Mouse (Mus musculus) midbrain, embryonic 10.5 days (tissue): ENCODE measurements around the gene Ccdc142. TPM values are rescaled to one million over a fixed set of nuclear protein-coding genes. Genes with fewer than 3 reads are reported as not detected.
A peak's percentile ranks its signal among the peaks of the same experiment; 100 is the strongest.

Experiments used
- DNase-seq: peaks from one replicate; pipeline ENCODE4 v3.0.0-alpha.2; 2017; ENCODE audit warnings: low spot score
- H3K27ac ChIP-seq: fragments of 300-500 bp; sonication (generic); replicated peaks from 2 replicates; pipeline ENCODE4 v1.5.1; 2016; ENCODE audit warnings: mild to moderate bottlenecking
- H3K27me3 ChIP-seq: fragments of 300-500 bp; sonication (generic); 2 replicates; pipeline ENCODE4 v1.6.1; 2016; ENCODE audit warnings: low read depth, mild to moderate bottlenecking; ENCODE audit not compliant: poor library complexity, severe bottlenecking
- H3K36me3 ChIP-seq: fragments of 300-500 bp; sonication (generic); 2 replicates; pipeline ENCODE4 v1.6.1; 2016; ENCODE audit warnings: mild to moderate bottlenecking, moderate library complexity
- H3K4me1 ChIP-seq: fragments of 300-500 bp; sonication (generic); 2 replicates; pipeline ENCODE4 v1.6.1; 2016
- H3K4me3 ChIP-seq: fragments of 300-500 bp; sonication (generic); 2 replicates; pipeline ENCODE4 v1.5.1; 2016; ENCODE audit warnings: mild to moderate bottlenecking, moderate library complexity
- H3K9me3 ChIP-seq: fragments of 300-500 bp; sonication (generic); replicated peaks from 2 replicates; pipeline ENCODE4 v1.6.1; 2016; ENCODE audit warnings: mild to moderate bottlenecking
- WGBS: fragments of 180-500 bp; shearing (Covaris S2); methylation state at CpG from one replicate; pipeline ENCODE4 v1.1.7; 2016; 5-methylcytosine and 5-hydroxymethylcytosine counted together
- polyA plus RNA-seq: library from polyadenylated mRNA; unstranded; fragments of >200 nt; fragmentation: Nextera tagmentation; extraction: Ambion mirVana; gene quantifications from 2 replicates; pipeline ENCODE4 v1.2.1, GENCODE M21; 2016

Ccdc142 gene
- polyA plus RNA-seq, 1 experiment from 2014 or later: 2.0 TPM

- Histone ChIP-seq H3K4me1 (peaks cover 62% of the 10 kb centered on the region), H3K27me3 (peaks cover 14% of the 10 kb centered on the region), H3K4me3 (peak overlapping the region; percentile 54), H3K36me3 (peaks cover 17% of the 10 kb centered on the region), H3K27ac (peak overlapping the region; percentile 79), H3K9me3 (no peaks in the 10 kb centered on the region)
- no peak for DNase-seq
- WGBS: 29% methylated on average over 4 of the region's 4 CpGs
These were observed 40.2 kb downstream of the Ccdc142 start for GRCm38 (mm10) chr6:83141636-83142035.

- peaks cover 14% of the 10 kb centered on the region for H3K27me3 ChIP-seq
- no peaks in the 10 kb centered on the region for H3K9me3 ChIP-seq
- WGBS: under 1% methylated on average over 41 of the region's 41 CpGs
- H3K4me3 ChIP-seq: peak overlapping the region; percentile 54
- DNase-seq: peak; percentile 39
- peak overlapping the region; percentile 79 for H3K27ac ChIP-seq
- H3K36me3 ChIP-seq: peaks cover 24% of the 10 kb centered on the region
- peaks cover 61% of the 10 kb centered on the region for H3K4me1 ChIP-seq
These were observed 40.9 kb downstream of the Ccdc142 start for GRCm38 (mm10) chr6:83142211-83142731.

GRCm38 (mm10) chr6:83142886-83143285, 41.5 kb downstream of the Ccdc142 start:
- peaks cover 58% of the 10 kb centered on the region for H3K4me1 ChIP-seq

GRCm38 (mm10) chr6:83145209-83145608, 43.8 kb downstream of the Ccdc142 start:
- Histone ChIP-seq H3K4me1 (peaks cover 35% of the 10 kb centered on the region), H3K27ac (no peak overlapping the region), H3K9me3 (no peaks in the 10 kb centered on the region), H3K36me3 (peaks cover 46% of the 10 kb centered on the region), H3K4me3 (no peak overlapping the region), H3K27me3 (peaks cover 14% of the 10 kb centered on the region)
- 86% methylated on average over 2 of the region's 2 CpGs for WGBS
- DNase-seq: no peak

More at GRCm38 (mm10) chr6:83142886-83143285, 41.5 kb downstream of the Ccdc142 start:
- Histone ChIP-seq H3K36me3 (peaks cover 30% of the 10 kb centered on the region), H3K9me3 (no peaks in the 10 kb centered on the region), H3K27ac (no peak overlapping the region), H3K4me3 (peak overlapping the region; percentile 54; the same call in 1 of the 2 replicates), H3K27me3 (peaks cover 14% of the 10 kb centered on the region)
- no peak for DNase-seq
- 61% methylated on average over 11 of the region's 11 CpGs for WGBS

GRCm38 (mm10) chr6:83145805-83146204, 44.4 kb downstream of the Ccdc142 start:
- peaks cover 52% of the 10 kb centered on the region for H3K36me3 ChIP-seq

GRCm38 (mm10) chr6:83147280-83147679, 45.9 kb downstream of the Ccdc142 start:
- no peak for DNase-seq
- H3K4me1 ChIP-seq: peaks cover 42% of the 10 kb centered on the region
- WGBS: 59% methylated on average over 7 of the region's 7 CpGs
- peaks cover 2% of the 10 kb centered on the region for H3K27me3 ChIP-seq
- H3K27ac ChIP-seq: no peak overlapping the region
- H3K36me3 ChIP-seq: peaks cover 66% of the 10 kb centered on the region
- no peak overlapping the region for H3K4me3 ChIP-seq
- no peaks in the 10 kb centered on the region for H3K9me3 ChIP-seq

More at GRCm38 (mm10) chr6:83145805-83146204, 44.4 kb downstream of the Ccdc142 start:
- Histone ChIP-seq H3K9me3 (no peaks in the 10 kb centered on the region), H3K4me3 (no peak overlapping the region), H3K27me3 (peaks cover 14% of the 10 kb centered on the region), H3K4me1 (peaks cover 39% of the 10 kb centered on the region), H3K27ac (no peak overlapping the region)
- DNase-seq: no peak
- WGBS: 79% methylated on average over 9 of the region's 9 CpGs

- WGBS: 26% methylated on average over 8 of the region's 8 CpGs
- H3K27me3 ChIP-seq: peaks cover 16% of the 10 kb centered on the region
- H3K9me3 ChIP-seq: no peaks in the 10 kb centered on the region
- peaks cover 55% of the 10 kb centered on the region for H3K4me1 ChIP-seq
- DNase-seq: no peak
- H3K27ac ChIP-seq: peak overlapping the region; percentile 52; the same call in 1 of the 2 replicates
- H3K36me3 ChIP-seq: peaks cover 74% of the 10 kb centered on the region
- no peak overlapping the region for H3K4me3 ChIP-seq
These were observed 50.3 kb downstream of the Ccdc142 start for GRCm38 (mm10) chr6:83151721-83152120.

GRCm38 (mm10) chr6:83153038-83153437, 51.6 kb downstream of the Ccdc142 start:
- Histone ChIP-seq H3K27ac (no peak overlapping the region), H3K9me3 (no peaks in the 10 kb centered on the region), H3K4me3 (no peak overlapping the region), H3K27me3 (peaks cover 23% of the 10 kb centered on the region), H3K36me3 (peaks cover 61% of the 10 kb centered on the region), H3K4me1 (peaks cover 49% of the 10 kb centered on the region)
- 85% methylated on average over 12 of the region's 12 CpGs for WGBS
- no peak for DNase-seq

- DNase-seq: no peak
- H3K9me3 ChIP-seq: no peaks in the 10 kb centered on the region
- peaks cover 57% of the 10 kb centered on the region for H3K36me3 ChIP-seq
- no peak overlapping the region for H3K4me3 ChIP-seq
- peaks cover 49% of the 10 kb centered on the region for H3K4me1 ChIP-seq
- H3K27me3 ChIP-seq: peaks cover 23% of the 10 kb centered on the region
- WGBS: 80% methylated on average over 5 of the region's 5 CpGs
- no peak overlapping the region for H3K27ac ChIP-seq
These were observed 52.1 kb downstream of the Ccdc142 start for GRCm38 (mm10) chr6:83153485-83153884.

GRCm38 (mm10) chr6:83155552-83156238, 54.3 kb downstream of the Ccdc142 start:
- H3K27me3 ChIP-seq: peaks cover 34% of the 10 kb centered on the region
- 9% methylated on average over 23 of the region's 23 CpGs for WGBS
- H3K36me3 ChIP-seq: peaks cover 34% of the 10 kb centered on the region
- no peaks in the 10 kb centered on the region for H3K9me3 ChIP-seq
- peaks cover 46% of the 10 kb centered on the region for H3K4me1 ChIP-seq
- DNase-seq: no peak
- peak overlapping the region; percentile 84 for H3K27ac ChIP-seq
- peak overlapping the region; percentile 71 for H3K4me3 ChIP-seq

- Histone ChIP-seq H3K4me1 (peaks cover 44% of the 10 kb centered on the region), H3K4me3 (peak within 1 kb of the TSS; percentile 71), H3K36me3 (peaks cover 29% of the 10 kb centered on the region), H3K27me3 (peaks cover 40% of the 10 kb centered on the region), H3K9me3 (no peaks in the 10 kb centered on the region), H3K27ac (peak within 1 kb of the TSS; percentile 84)
- WGBS: 1% methylated on average over 32 of the region's 32 CpGs
- peak; percentile 92 for DNase-seq
These were observed 54.9 kb downstream of the Ccdc142 start, which contains the start of the genes Wdr54 and 1700003E16Rik for GRCm38 (mm10) chr6:83156259-83156684. Wdr54 (minus strand) TSS chr6:83156397. 1700003E16Rik (plus strand) TSS chr6:83156404.
